Mouse (Mus musculus): Measurements from ENCODE around the gene Heg1.

Heg1 gene

GRCm38 (mm10) chr16:33769848-33770247 is 85.7 kb downstream of the Heg1 start:
- peak; percentile 55 to 65 for DNase-seq (ENCODE audit: low spot score in 2 of 2)

- no peak for DNase-seq (ENCODE audit: low spot score in 2 of 2)
Observed at GRCm38 (mm10) chr16:33770778-33771454, 86.7 kb downstream of the Heg1 start.

- no peak for DNase-seq (ENCODE audit: low spot score in 2 of 2)
Observed at GRCm38 (mm10) chr16:33772809-33773208, 88.6 kb downstream of the Heg1 start.

GRCm38 (mm10) chr16:33774972-33775371 is 90.8 kb downstream of the Heg1 start:
- no peak for DNase-seq (ENCODE audit: low spot score in 2 of 2)

GRCm38 (mm10) chr16:33775733-33776335 is 91.7 kb downstream of the Heg1 start:
- no peak for DNase-seq (ENCODE audit: low spot score in 2 of 2)

GRCm38 (mm10) chr16:33776766-33777529 is 92.8 kb downstream of the Heg1 start:
- DNase-seq (ENCODE audit: low spot score in 2 of 2), result no peak

GRCm38 (mm10) chr16:33777607-33778006 is 93.4 kb downstream of the Heg1 start:
- DNase-seq (ENCODE audit: low spot score in 2 of 2), result no peak

GRCm38 (mm10) chr16:33781789-33782728 is 97.9 kb downstream of the Heg1 start:
- DNase-seq (ENCODE audit: low spot score in 2 of 2), result no peak

GRCm38 (mm10) chr16:33782729-33783091 is 98.5 kb downstream of the Heg1 start:
- DNase-seq (ENCODE audit: low spot score in 2 of 2), result no peak

- no peak for DNase-seq (ENCODE audit: low spot score in 2 of 2)
Observed at GRCm38 (mm10) chr16:33784547-33784946, 100.4 kb downstream of the Heg1 start.

GRCm38 (mm10) chr16:33785092-33785704 is 101.0 kb downstream of the Heg1 start:
- no peak for DNase-seq (ENCODE audit: low spot score in 2 of 2)

- no peak for DNase-seq (ENCODE audit: low spot score in 2 of 2)
Observed at GRCm38 (mm10) chr16:33786657-33787390, 102.7 kb downstream of the Heg1 start.

GRCm38 (mm10) chr16:33793846-33794791 is 109.9 kb downstream of the Heg1 start, which contains the start of gene Muc13:
Gene Muc13 (plus strand): TSS chr16:33794037.
- DNase-seq (ENCODE audit: low spot score in 2 of 2), result no peak

GRCm38 (mm10) chr16:33795106-33795505 is 110.9 kb downstream of the Heg1 start:
- DNase-seq (ENCODE audit: low spot score in 2 of 2), result no peak

GRCm38 (mm10) chr16:33795887-33796286 is 111.7 kb downstream of the Heg1 start:
- DNase-seq (ENCODE audit: low spot score in 2 of 2), result no peak

- no peak for DNase-seq (ENCODE audit: low spot score in 2 of 2)
Observed at GRCm38 (mm10) chr16:33796756-33797155, 112.6 kb downstream of the Heg1 start.

GRCm38 (mm10) chr16:33797860-33798259 is 113.7 kb downstream of the Heg1 start:
- no peak for DNase-seq (ENCODE audit: low spot score in 2 of 2)

GRCm38 (mm10) chr16:33810002-33810401 is 125.8 kb downstream of the Heg1 start:
- no peak for DNase-seq (ENCODE audit: low spot score in 2 of 2)

- DNase-seq (ENCODE audit: low spot score in 2 of 2), result no peak
Observed at GRCm38 (mm10) chr16:33818413-33819165, 134.4 kb downstream of the Heg1 start.
